Mouse (Mus musculus) intestine, postnatal 0 days (tissue): ENCODE results near the gene Mtfmt. TPM values are rescaled to one million over a fixed set of nuclear protein-coding genes. Genes with fewer than 3 reads are reported as not detected.

Source experiments
- ATAC-seq: fragments of 200-750 bp; cut with Nextera tagmentation; 2 replicates; pipeline ENCODE4 v1.8.0; 2017; ENCODE audit warnings: mild to moderate bottlenecking, moderate TSS enrichment, moderate library complexity
- H3K27ac ChIP-seq: fragments of 300-500 bp; sonication (generic); 2 replicates; pipeline ENCODE4 v1.5.1; 2014; ENCODE audit warnings: mild to moderate bottlenecking, low read depth, low read length, moderate library complexity
- H3K27me3 ChIP-seq: fragments of 300-500 bp; sonication (generic); replicated peaks from 2 replicates; pipeline ENCODE4 v1.6.1; 2014; ENCODE audit warnings: low read length, mixed read lengths; ENCODE audit not compliant: control insufficient read depth, insufficient read depth
- H3K36me3 ChIP-seq: fragments of 300-500 bp; sonication (generic); 2 replicates; pipeline ENCODE4 v1.6.1; 2014; ENCODE audit warnings: mild to moderate bottlenecking, moderate library complexity; ENCODE audit not compliant: control insufficient read depth, insufficient read depth
- H3K4me1 ChIP-seq: fragments of 300-500 bp; sonication (generic); replicated peaks from 2 replicates; pipeline ENCODE4 v1.6.1; 2014; ENCODE audit warnings: antibody characterized with exemption, low read length, mixed read lengths; ENCODE audit not compliant: control insufficient read depth, insufficient read depth
- H3K4me2 ChIP-seq: fragments of 300-500 bp; sonication (generic); replicated peaks from 2 replicates; pipeline ENCODE4 v1.6.1; 2014; ENCODE audit warnings: low read depth, mild to moderate bottlenecking, moderate library complexity
- H3K4me3 ChIP-seq: fragments of 300-500 bp; sonication (generic); 2 replicates; pipeline ENCODE4 v1.5.1; 2014; ENCODE audit warnings: low read depth, low read length
- H3K9ac ChIP-seq: fragments of 300-500 bp; sonication (generic); 2 replicates; pipeline ENCODE4 v1.6.1; 2014; ENCODE audit warnings: mild to moderate bottlenecking, low read depth, low read length
- H3K9me3 ChIP-seq: fragments of 300-500 bp; sonication (generic); 2 replicates; pipeline ENCODE4 v1.6.1; 2016; ENCODE audit warnings: mixed run types; ENCODE audit not compliant: control insufficient read depth
- CTCF ChIP-seq: sonication (generic); IDR thresholded peaks from 2 replicates; pipeline ENCODE4 v1.5.1; 2016; ENCODE audit warnings: low read depth, mild to moderate bottlenecking, control low read depth, antibody characterized with exemption, moderate library complexity
- WGBS: fragments of 180-500 bp; shearing (Covaris S2); extraction: QIAGEN DNeasy Blood & Tissue Kit; methylation state at CpG from one replicate; pipeline ENCODE4 v1.1.7; 2014; 5-methylcytosine and 5-hydroxymethylcytosine counted together
- polyA plus RNA-seq: library from polyadenylated mRNA; unstranded; fragments of >200 nt; fragmentation: Nextera tagmentation; extraction: Ambion mirVana; gene quantifications from 2 replicates; pipeline ENCODE4 v1.2.1, GENCODE M21; 2015

Gene Mtfmt
- polyA plus RNA-seq: 14.8 and 15.7 TPM in 2 replicates

GRCm38 (mm10) chr9:65435671-65436301 lies at the start of gene Mtfmt:
TSS of gene Mtfmt (plus strand) at chr9:65435782.
- ATAC-seq: peak; percentile 84
- Histone ChIP-seq H3K4me2 (peak within 1 kb of the TSS; percentile 95), H3K9me3 (no peaks in the 10 kb centered on the region), H3K9ac (peak within 1 kb of the TSS; percentile 58), H3K4me3 (peak within 1 kb of the TSS; percentile 96), H3K27ac (no peak within 1 kb of the TSS), H3K4me1 (no peaks in the 10 kb centered on the region), H3K27me3 (no peaks in the 10 kb centered on the region), H3K36me3 (peaks cover 8% of the 10 kb centered on the region)
- no peak for TF ChIP-seq CTCF
- under 1% methylated on average over 54 of the region's 54 CpGs for WGBS

- H3K36me3 ChIP-seq: no peaks in the 10 kb centered on the region
- H3K9me3 ChIP-seq: no peaks in the 10 kb centered on the region
- H3K27ac ChIP-seq: no peak overlapping the region
- H3K4me3 ChIP-seq: no peak overlapping the region
- H3K9ac ChIP-seq: no peak overlapping the region
- H3K4me1 ChIP-seq: no peaks in the 10 kb centered on the region
- WGBS: 31% methylated on average over 8 of the region's 8 CpGs
- no peak overlapping the region for H3K4me2 ChIP-seq
- H3K27me3 ChIP-seq: peaks cover 18% of the 10 kb centered on the region
- TF ChIP-seq CTCF: peak; percentile 58
- ATAC-seq: no peak
Measured at GRCm38 (mm10) chr9:65386373-65387140, 49.0 kb upstream of the Mtfmt start.

- Histone ChIP-seq H3K4me2 (peak overlapping the region; percentile 68), H3K9me3 (no peaks in the 10 kb centered on the region), H3K36me3 (no peaks in the 10 kb centered on the region), H3K27me3 (peaks cover 18% of the 10 kb centered on the region), H3K27ac (peak overlapping the region; percentile 58), H3K9ac (0 out of 2 replicates have a peak overlapping the region, but pooled peaks have one; percentile 13), H3K4me3 (peak overlapping the region; percentile 39), H3K4me1 (peaks cover 5% of the 10 kb centered on the region; the same call in 1 of the 2 replicates)
- peak; percentile 69 for ATAC-seq
- WGBS: 16% methylated on average over 96 of the region's 96 CpGs
- TF ChIP-seq CTCF: peak; percentile 28
Measured at GRCm38 (mm10) chr9:65390752-65391612, 44.6 kb upstream of the Mtfmt start.

DNA sequence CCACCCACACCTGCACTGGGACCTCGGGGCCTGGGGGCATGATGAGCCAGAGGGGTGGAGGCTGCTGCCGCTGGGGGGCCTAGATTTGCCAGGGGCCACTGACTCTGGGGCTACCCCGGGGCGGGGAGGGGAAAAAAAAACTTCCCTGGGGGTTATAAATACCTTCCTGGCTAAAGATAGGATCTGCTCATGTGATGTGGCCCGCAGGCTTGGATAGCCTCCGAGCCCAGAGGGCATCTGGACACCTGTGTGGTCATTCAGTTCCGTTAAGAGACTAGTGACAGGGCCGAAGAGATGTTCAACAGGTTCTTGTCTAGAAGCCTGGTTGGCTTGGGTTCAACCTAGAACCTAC lies 44.0 kb upstream of the Mtfmt start, which contains the start of gene Kbtbd13:
TSS of gene Kbtbd13 (minus strand) at position 40 of the 352 bp plus-strand sequence.
- Histone ChIP-seq H3K27me3 (peaks cover 18% of the 10 kb centered on the region), H3K4me3 (peak within 1 kb of the TSS; percentile 39), H3K36me3 (no peaks in the 10 kb centered on the region), H3K4me1 (peaks cover 5% of the 10 kb centered on the region), H3K4me2 (peak within 1 kb of the TSS; percentile 68), H3K9ac (0 out of 2 replicates have a peak within 1 kb of the TSS, but pooled peaks have one; percentile 13), H3K9me3 (no peaks in the 10 kb centered on the region), H3K27ac (peak within 1 kb of the TSS; percentile 58)
- TF ChIP-seq CTCF: no peak
- WGBS: 23% methylated on average over 8 of the region's 8 CpGs
- peak; percentile 7 for ATAC-seq

DNA sequence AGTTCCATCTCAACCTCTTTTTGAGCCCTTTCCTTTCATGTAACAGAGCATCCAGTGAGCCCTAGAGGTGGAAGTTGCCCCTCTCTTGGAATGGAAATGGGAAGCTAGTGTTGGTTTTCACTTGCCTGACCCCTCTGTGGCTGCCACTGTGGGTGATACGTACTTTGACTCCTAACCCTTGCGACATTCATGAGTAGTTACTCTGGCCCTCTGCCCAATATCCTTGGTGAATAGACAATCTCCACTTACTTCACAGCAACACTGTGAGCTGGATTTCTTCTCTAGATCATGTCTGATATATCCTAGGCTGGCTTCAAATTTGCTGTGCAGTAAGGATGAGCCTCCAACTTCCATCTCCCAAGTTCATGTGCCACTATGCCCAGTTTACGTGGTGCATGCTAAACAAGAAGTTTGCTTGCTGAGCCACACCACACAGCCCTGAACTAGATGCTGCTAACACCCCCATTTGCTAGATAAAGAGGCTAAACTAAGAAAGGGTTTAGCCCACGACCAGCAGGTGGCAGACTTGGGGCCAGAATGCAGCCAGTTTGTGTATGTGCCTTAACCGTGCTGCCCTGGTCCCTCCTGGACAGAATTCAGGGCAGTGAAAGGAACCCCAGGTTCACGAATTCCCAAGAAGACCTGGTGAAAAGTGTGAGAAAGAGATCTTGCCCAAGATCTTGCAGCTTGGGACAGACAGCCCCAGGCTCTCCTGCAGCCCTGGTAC lies 42.8 kb upstream of the Mtfmt start:
- H3K4me1 ChIP-seq: peaks cover 5% of the 10 kb centered on the region
- H3K27me3 ChIP-seq: peaks cover 24% of the 10 kb centered on the region
- no peak overlapping the region for H3K4me3 ChIP-seq
- H3K27ac ChIP-seq: no peak overlapping the region
- no peak for ATAC-seq
- no peak overlapping the region for H3K4me2 ChIP-seq
- no peaks in the 10 kb centered on the region for H3K9me3 ChIP-seq
- H3K36me3 ChIP-seq: no peaks in the 10 kb centered on the region
- peak; percentile 93 for TF ChIP-seq CTCF
- no peak overlapping the region for H3K9ac ChIP-seq
- WGBS: 22% methylated on average over 6 of the region's 6 CpGs
